Comparison of ENCODE assay signal across 21 mouse cellular contexts in genomic region chr14:60121572-60121971, GRCm38 (mm10).
DNase-seq lines count a peak whose midpoint lies in the region; ATAC-seq and TF ChIP-seq lines count a peak whose summit lies in the region.
"Had no signal": no experiment of that assay in that cellular context is flagged by ENCODE, and none has a peak within 500 bp of the region (broad histone marks: within the 10 kb centered on the region; RNA-seq: fewer than 3 reads in every experiment).

No protein-coding gene starts in this region.

- H3K4me1 ChIP-seq in heart, embryonic 10.5 days = peaks cover 8% of the 10 kb centered on the region
- peaks cover 0 to 9% of the 10 kb centered on the region in 2 experiments; a peak in 1 of 4 replicates for H3K4me1 ChIP-seq in CH12.LX (ENCODE audit: control insufficient read depth in 1 of 2, insufficient read depth in 2 of 2)
- H3K4me1 ChIP-seq in midbrain, embryonic 12.5 days = no peaks in the 10 kb centered on the region
- H3K4me1 ChIP-seq in midbrain, embryonic 16.5 days (ENCODE audit: control insufficient read depth, insufficient read depth, low read length) = no peaks in the 10 kb centered on the region; the same call in 1 of the 2 replicates
- H3K4me1 ChIP-seq in heart, embryonic 11.5 days (ENCODE audit: control insufficient read depth, insufficient read depth, low read length) = no peaks in the 10 kb centered on the region
- H3K4me1 ChIP-seq: hindbrain, embryonic 12.5 days had no signal

- 0 out of 2 replicates have a peak, but pooled peaks cover 3% of the 10 kb centered on the region for H3K27me3 ChIP-seq in heart, embryonic 10.5 days (ENCODE audit: insufficient read depth, poor library complexity, severe bottlenecking)
- no peaks in the 10 kb centered on the region for H3K27me3 ChIP-seq in CH12.LX (replicated peaks)
- H3K27me3 ChIP-seq in midbrain, embryonic 12.5 days = no peaks in the 10 kb centered on the region
- no peaks in the 10 kb centered on the region for H3K27me3 ChIP-seq in midbrain, embryonic 16.5 days (ENCODE audit: control insufficient read depth, insufficient read depth, low read depth, low read length)
- no peaks in the 10 kb centered on the region for H3K27me3 ChIP-seq in heart, embryonic 11.5 days (ENCODE audit: control insufficient read depth, insufficient read depth, low read length)
- H3K27me3 ChIP-seq: embryonic facial prominence, embryonic 13.5 days; forebrain, embryonic 13.5 days; heart, embryonic 13.5 days; hindbrain, embryonic 12.5 days had no signal

- in situ Hi-C loops in CH12.LX (cut with MboI; ENCODE audit: low pct_ligation_motif_present, low pct_unique_long_range_greater_than_20kb, low sequenced_read_pairs) = no loop called here

- H3K4me2 ChIP-seq in CH12.LX (ENCODE audit: insufficient read depth, low read depth, poor library complexity, severe bottlenecking) = peak overlapping the region; percentile 2; the same call in 1 of the 2 replicates
- peak overlapping the region; percentile 12; the same call in 1 of the 2 replicates for H3K4me2 ChIP-seq in midbrain, embryonic 12.5 days (replicated peaks)
- peak overlapping the region; percentile 15 for H3K4me2 ChIP-seq in midbrain, embryonic 16.5 days (ENCODE audit: low read length)
- no peak overlapping the region for H3K4me2 ChIP-seq in heart, embryonic 11.5 days
- H3K4me2 ChIP-seq: embryonic facial prominence, embryonic 13.5 days; forebrain, embryonic 13.5 days; heart, embryonic 13.5 days; hindbrain, embryonic 12.5 days had no signal

- TF ChIP-seq CTCF in CH12.LX (conservative IDR thresholded peaks at IDR 0.05 in 1 of 2, IDR thresholded peaks at IDR 0.05 in 1 of 2; ENCODE audit: low read depth in 2 of 2, low read length in 2 of 2) = no peak

- H3K27ac ChIP-seq in heart, embryonic 10.5 days = no peak overlapping the region
- H3K27ac ChIP-seq in CH12.LX (ENCODE audit: insufficient read depth, low read depth) = no peak overlapping the region
- no peak overlapping the region for H3K27ac ChIP-seq in midbrain, embryonic 12.5 days (replicated peaks)
- no peak overlapping the region for H3K27ac ChIP-seq in midbrain, embryonic 16.5 days (ENCODE audit: low read length)
- no peak overlapping the region for H3K27ac ChIP-seq in heart, embryonic 11.5 days (ENCODE audit: low read depth, low read length)
- H3K27ac ChIP-seq: embryonic facial prominence, embryonic 13.5 days; forebrain, embryonic 13.5 days; heart, adult 2 months; heart, embryonic 13.5 days; hindbrain, embryonic 12.5 days had no signal

- no peak for TF ChIP-seq RAD21 in CH12.LX (IDR thresholded peaks at IDR 0.05; ENCODE audit: low read depth, low read length)

- DNase-seq in heart, adult 11 months = peak; percentile 53
- no peak for DNase-seq in heart, embryonic 10.5 days (ENCODE audit: low spot score)
- no peak for DNase-seq in CH12.LX (ENCODE audit: extremely low read depth)
- DNase-seq in spleen, postnatal 10 days (ENCODE audit: low spot score in 2 of 2) = no peak
- DNase-seq: adrenal gland, postnatal 14 days; cerebellum, adult 18-20 months; cerebellum, adult 9-11 months; cerebellum, postnatal 36 days; gastrocnemius, postnatal 10 days; heart, adult 2 months; heart, postnatal 4 days had no signal

- H3K36me3 ChIP-seq in heart, embryonic 10.5 days = no peaks in the 10 kb centered on the region
- no peaks in the 10 kb centered on the region for H3K36me3 ChIP-seq in CH12.LX (replicated peaks in 1 of 2; ENCODE audit: control insufficient read depth in 1 of 2, insufficient read depth in 1 of 2, low read length in 1 of 2)
- no peaks in the 10 kb centered on the region for H3K36me3 ChIP-seq in midbrain, embryonic 12.5 days
- no peaks in the 10 kb centered on the region for H3K36me3 ChIP-seq in midbrain, embryonic 16.5 days (ENCODE audit: control insufficient read depth, insufficient read depth, low read length)
- no peaks in the 10 kb centered on the region for H3K36me3 ChIP-seq in heart, embryonic 11.5 days (ENCODE audit: control insufficient read depth, insufficient read depth, low read length)
- H3K36me3 ChIP-seq: embryonic facial prominence, embryonic 13.5 days; heart, embryonic 13.5 days; hindbrain, embryonic 12.5 days had no signal

- TF ChIP-seq POLR2A in CH12.LX (IDR thresholded peaks at IDR 0.05; ENCODE audit: low read depth, low read length) = no peak

- no peak overlapping the region for H3K4me3 ChIP-seq in heart, embryonic 10.5 days
- no peak overlapping the region for H3K4me3 ChIP-seq in CH12.LX (replicated peaks in 1 of 3; ENCODE audit: low read depth in 2 of 3, low read length in 2 of 3, poor library complexity in 1 of 3)
- no peak overlapping the region for H3K4me3 ChIP-seq in midbrain, embryonic 12.5 days
- no peak overlapping the region for H3K4me3 ChIP-seq in midbrain, embryonic 16.5 days (ENCODE audit: low read depth, low read length)
- H3K4me3 ChIP-seq in heart, embryonic 11.5 days (ENCODE audit: low read depth, low read length) = no peak overlapping the region
- H3K4me3 ChIP-seq: embryonic facial prominence, embryonic 13.5 days; forebrain, embryonic 13.5 days; heart, adult 2 months; heart, embryonic 13.5 days; hindbrain, embryonic 12.5 days had no signal

- no peak for TF ChIP-seq EP300 in CH12.LX (IDR thresholded peaks at IDR 0.05; ENCODE audit: low read length)

- H3K9me3 ChIP-seq in heart, embryonic 10.5 days = no peaks in the 10 kb centered on the region
- no peaks in the 10 kb centered on the region for H3K9me3 ChIP-seq in CH12.LX (replicated peaks; ENCODE audit: low read length)
- no peaks in the 10 kb centered on the region for H3K9me3 ChIP-seq in midbrain, embryonic 12.5 days
- H3K9me3 ChIP-seq in midbrain, embryonic 16.5 days (replicated peaks; ENCODE audit: control insufficient read depth, low read length, poor library complexity, severe bottlenecking) = no peaks in the 10 kb centered on the region
- no peaks in the 10 kb centered on the region for H3K9me3 ChIP-seq in heart, embryonic 11.5 days (replicated peaks; ENCODE audit: control insufficient read depth, low read length)
- H3K9me3 ChIP-seq: embryonic facial prominence, embryonic 13.5 days; forebrain, embryonic 13.5 days; heart, embryonic 13.5 days; hindbrain, embryonic 12.5 days had no signal

- H3K9ac ChIP-seq in CH12.LX (ENCODE audit: insufficient read depth, low read depth) = no peak overlapping the region
- 0 out of 2 replicates have a peak overlapping the region, but pooled peaks have one; percentile 24 for H3K9ac ChIP-seq in midbrain, embryonic 12.5 days (replicated peaks)
- 0 out of 2 replicates have a peak overlapping the region, but pooled peaks have one; percentile 46 for H3K9ac ChIP-seq in midbrain, embryonic 16.5 days (ENCODE audit: low read depth, low read length)
- H3K9ac ChIP-seq in heart, embryonic 11.5 days (ENCODE audit: low read depth, low read length) = no peak overlapping the region
- H3K9ac ChIP-seq: embryonic facial prominence, embryonic 13.5 days; forebrain, embryonic 13.5 days; heart, embryonic 13.5 days; hindbrain, embryonic 12.5 days had no signal

- 61% methylated on average over 10 of the region's 10 CpGs for WGBS in heart, embryonic 10.5 days
- 22% methylated on average over 10 of the region's 10 CpGs for WGBS in midbrain, embryonic 12.5 days
- 17% methylated on average over 10 of the region's 10 CpGs for WGBS in midbrain, embryonic 16.5 days
- WGBS in heart, embryonic 11.5 days (ENCODE audit: insufficient replicate concordance) = 60% methylated on average over 10 of the region's 10 CpGs

- H3K79me2 ChIP-seq in CH12.LX (replicated peaks; ENCODE audit: control insufficient read depth, extremely low read depth, insufficient read depth, poor library complexity, severe bottlenecking) = no peaks in the 10 kb centered on the region

- dilution Hi-C loops in CH12.LX (cut with MboI; ENCODE audit: extremely low pct_ligation_motif_present, extremely low pct_unique_long_range_greater_than_20kb, low sequenced_read_pairs) = no loop called here

- ATAC-seq in midbrain, embryonic 12.5 days (ENCODE audit: low FRiP score, low read depth) = no peak
- ATAC-seq in midbrain, embryonic 16.5 days = no peak
- no peak for ATAC-seq in heart, embryonic 11.5 days (replicated peaks; ENCODE audit: insufficient number of reproducible peaks, low FRiP score, low TSS enrichment)
- ATAC-seq in erythroblast, adult 5-6 weeks (replicated peaks; ENCODE audit: low FRiP score, poor library complexity, severe bottlenecking) = no peak
- ATAC-seq: activated CD4-positive, CD25-positive, alpha-beta regulatory T cell, adult 4 months; forebrain, embryonic 13.5 days; Patski had no signal

TF ChIP-seq in CH12.LX, 34 proteins besides CTCF, POLR2A, EP300 and RAD21:
- TF ChIP-seq ZC3H11A (IDR thresholded peaks at IDR 0.05; ENCODE audit: low read depth, low read length) (no peak), CHD2 (IDR thresholded peaks at IDR 0.05; ENCODE audit: low read length) (no peak), IRF4 (IDR thresholded peaks at IDR 0.05; ENCODE audit: low read depth, low read length) (no peak), GABPA (IDR thresholded peaks at IDR 0.05; ENCODE audit: insufficient replicate concordance, low read depth, low read length) (no peak), MAX (IDR thresholded peaks at IDR 0.05; ENCODE audit: low read length) (no peak), E2F4 (IDR thresholded peaks at IDR 0.05; ENCODE audit: insufficient replicate concordance, low read depth, low read length) (no peak), USF1 (IDR thresholded peaks at IDR 0.05; ENCODE audit: low read depth, low read length) (no peak), ZMIZ1 (IDR thresholded peaks at IDR 0.05; ENCODE audit: low read depth, low read length) (no peak), JUND (conservative IDR thresholded peaks at IDR 0.05; ENCODE audit: low read depth, low read length) (no peak), UBTF (IDR thresholded peaks at IDR 0.05; ENCODE audit: low read depth, low read length) (no peak), ELF1 (IDR thresholded peaks at IDR 0.05; ENCODE audit: low read depth, low read length) (no peak), SIN3A (IDR thresholded peaks at IDR 0.05; ENCODE audit: low read length) (no peak), ZNF384 (IDR thresholded peaks at IDR 0.05; ENCODE audit: low read depth, low read length) (no peak), SMC3 (IDR thresholded peaks at IDR 0.05; ENCODE audit: low read depth, low read length) (no peak), TCF12 (IDR thresholded peaks at IDR 0.05; ENCODE audit: low read depth, low read length) (no peak), MYC (IDR thresholded peaks at IDR 0.05; ENCODE audit: low read depth, low read length) (no peak), JUN (IDR thresholded peaks at IDR 0.05; ENCODE audit: insufficient read depth, low read depth, low read length) (no peak), RCOR1 (conservative IDR thresholded peaks at IDR 0.05; ENCODE audit: low read depth, low read length) (no peak)

Comparison
In these comparisons a context has a peak if more than half of its experiments do, and no peak if none do; other contexts are left out.
1. H3K9ac ChIP-seq: peak in midbrain, embryonic 12.5 days (single experiment) and midbrain, embryonic 16.5 days (single experiment); none in CH12.LX (single experiment) and heart, embryonic 11.5 days (single experiment).